Mouse (Mus musculus): ENCODE results near the gene Map3k20. TPM values are rescaled to one million over a fixed set of nuclear protein-coding genes. Genes with fewer than 3 reads are reported as not detected.
A peak's percentile ranks its signal among the peaks of the same experiment; 100 is the strongest.

The Map3k20 gene
- polyA plus RNA-seq, 1 experiment from 2014 or later: 14.0 TPM

GRCm38 (mm10) chr2:72313312-72313711, 27.9 kb downstream of the Map3k20 start:
- H3K27me3 ChIP-seq (ENCODE audit: insufficient read depth, low read length): no peaks in the 10 kb centered on the region
- no peak overlapping the region for H3K4me2 ChIP-seq (replicated peaks; ENCODE audit: low read depth, low read length)
- no peak overlapping the region for H3K4me3 ChIP-seq (ENCODE audit: low read length)
- no peak overlapping the region for H3K9ac ChIP-seq (replicated peaks; ENCODE audit: low read length)
- no peaks in the 10 kb centered on the region for H3K36me3 ChIP-seq (ENCODE audit: insufficient read depth, low read length)
- H3K9me3 ChIP-seq (ENCODE audit: low read length): no peaks in the 10 kb centered on the region
- H3K27ac ChIP-seq (ENCODE audit: low read length): no peak overlapping the region
- WGBS: 70% methylated on average over 11 of the region's 11 CpGs
- ATAC-seq (ENCODE audit: low FRiP score, low TSS enrichment): no peak
- H3K4me1 ChIP-seq (ENCODE audit: insufficient read depth, low read length): peaks cover 13% of the 10 kb centered on the region

DNA sequence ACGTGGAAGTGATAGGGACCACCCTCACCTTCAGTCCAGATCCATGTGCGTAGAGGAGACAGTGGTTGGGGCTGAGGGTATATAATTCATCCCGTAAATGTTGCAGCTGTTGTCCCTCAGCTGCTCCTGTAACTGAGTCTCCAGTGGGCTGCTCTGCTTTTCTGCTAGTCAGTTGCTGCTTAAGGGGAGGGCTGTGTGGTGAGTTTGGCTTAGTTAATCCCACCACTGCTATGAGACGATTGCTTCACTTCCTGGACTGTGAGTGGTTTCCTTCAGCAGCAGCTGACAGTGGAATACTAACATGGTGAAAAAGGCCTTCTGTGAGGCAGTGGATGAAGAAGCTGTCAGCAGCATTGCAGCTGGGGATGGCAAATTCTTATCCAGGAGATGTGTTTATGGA, 33.0 kb downstream of the Map3k20 start:
- Histone ChIP-seq H3K27ac (ENCODE audit: low read length) (peak overlapping the region; percentile 13), H3K27me3 (ENCODE audit: insufficient read depth, low read length) (no peaks in the 10 kb centered on the region), H3K9ac (replicated peaks; ENCODE audit: low read length) (no peak overlapping the region), H3K4me1 (ENCODE audit: insufficient read depth, low read length) (peaks cover 28% of the 10 kb centered on the region), H3K9me3 (ENCODE audit: low read length) (no peaks in the 10 kb centered on the region), H3K36me3 (ENCODE audit: insufficient read depth, low read length) (no peaks in the 10 kb centered on the region), H3K4me2 (replicated peaks; ENCODE audit: low read depth, low read length) (no peak overlapping the region), H3K4me3 (ENCODE audit: low read length) (no peak overlapping the region)
- ATAC-seq (ENCODE audit: low FRiP score, low TSS enrichment): no peak
- 18% methylated on average over 4 of the region's 4 CpGs for WGBS

- WGBS: 62% methylated on average over 7 of the region's 7 CpGs
- ATAC-seq (ENCODE audit: low FRiP score, low TSS enrichment): no peak
- no peaks in the 10 kb centered on the region for H3K9me3 ChIP-seq (ENCODE audit: low read length)
These were observed 33.8 kb downstream of the Map3k20 start for GRCm38 (mm10) chr2:72319028-72319798.

GRCm38 (mm10) chr2:72320661-72321060, 35.2 kb downstream of the Map3k20 start:
- no peak overlapping the region for H3K27ac ChIP-seq (ENCODE audit: low read length)
- no peak for ATAC-seq (ENCODE audit: low FRiP score, low TSS enrichment)
- H3K9me3 ChIP-seq (ENCODE audit: low read length): no peaks in the 10 kb centered on the region
- no peaks in the 10 kb centered on the region for H3K36me3 ChIP-seq (ENCODE audit: insufficient read depth, low read length)
- peaks cover 34% of the 10 kb centered on the region for H3K4me1 ChIP-seq (ENCODE audit: insufficient read depth, low read length)
- H3K27me3 ChIP-seq (ENCODE audit: insufficient read depth, low read length): no peaks in the 10 kb centered on the region
- no peak overlapping the region for H3K4me3 ChIP-seq (ENCODE audit: low read length)
- no peak overlapping the region for H3K9ac ChIP-seq (replicated peaks; ENCODE audit: low read length)
- 38% methylated on average over 2 of the region's 2 CpGs for WGBS
- no peak overlapping the region for H3K4me2 ChIP-seq (replicated peaks; ENCODE audit: low read depth, low read length)

More at GRCm38 (mm10) chr2:72319028-72319798, 33.8 kb downstream of the Map3k20 start:
- no peak overlapping the region for H3K9ac ChIP-seq (replicated peaks; ENCODE audit: low read length)
- H3K27me3 ChIP-seq (ENCODE audit: insufficient read depth, low read length): no peaks in the 10 kb centered on the region
- peaks cover 34% of the 10 kb centered on the region for H3K4me1 ChIP-seq (ENCODE audit: insufficient read depth, low read length)
- peak overlapping the region; percentile 13; the same call in 1 of the 2 replicates for H3K27ac ChIP-seq (ENCODE audit: low read length)
- no peak overlapping the region for H3K4me3 ChIP-seq (ENCODE audit: low read length)
- no peaks in the 10 kb centered on the region for H3K36me3 ChIP-seq (ENCODE audit: insufficient read depth, low read length)
- H3K4me2 ChIP-seq (replicated peaks; ENCODE audit: low read depth, low read length): no peak overlapping the region

- 62% methylated on average over 5 of the region's 5 CpGs for WGBS
- no peaks in the 10 kb centered on the region for H3K36me3 ChIP-seq (ENCODE audit: insufficient read depth, low read length)
- ATAC-seq (ENCODE audit: low FRiP score, low TSS enrichment): no peak
These were observed 36.2 kb downstream of the Map3k20 start for GRCm38 (mm10) chr2:72321591-72321990.

GRCm38 (mm10) chr2:72322681-72323353, 37.4 kb downstream of the Map3k20 start:
- peak; percentile 60; the same call in 1 of the 2 replicates for ATAC-seq (ENCODE audit: low FRiP score, low TSS enrichment)
- Histone ChIP-seq H3K4me3 (ENCODE audit: low read length) (no peak overlapping the region), H3K27me3 (ENCODE audit: insufficient read depth, low read length) (no peaks in the 10 kb centered on the region), H3K27ac (ENCODE audit: low read length) (peak overlapping the region; percentile 52; the same call in 1 of the 2 replicates), H3K4me1 (ENCODE audit: insufficient read depth, low read length) (peaks cover 34% of the 10 kb centered on the region), H3K36me3 (ENCODE audit: insufficient read depth, low read length) (no peaks in the 10 kb centered on the region), H3K4me2 (replicated peaks; ENCODE audit: low read depth, low read length) (0 out of 2 replicates have a peak overlapping the region, but pooled peaks have one; percentile 3), H3K9ac (replicated peaks; ENCODE audit: low read length) (no peak overlapping the region), H3K9me3 (ENCODE audit: low read length) (no peaks in the 10 kb centered on the region)
- WGBS: 42% methylated on average over 11 of the region's 11 CpGs

More at GRCm38 (mm10) chr2:72321591-72321990, 36.2 kb downstream of the Map3k20 start:
- Histone ChIP-seq H3K4me1 (ENCODE audit: insufficient read depth, low read length) (peaks cover 34% of the 10 kb centered on the region), H3K9me3 (ENCODE audit: low read length) (no peaks in the 10 kb centered on the region), H3K27ac (ENCODE audit: low read length) (no peak overlapping the region), H3K9ac (replicated peaks; ENCODE audit: low read length) (no peak overlapping the region), H3K27me3 (ENCODE audit: insufficient read depth, low read length) (no peaks in the 10 kb centered on the region), H3K4me2 (replicated peaks; ENCODE audit: low read depth, low read length) (no peak overlapping the region), H3K4me3 (ENCODE audit: low read length) (no peak overlapping the region)

DNA sequence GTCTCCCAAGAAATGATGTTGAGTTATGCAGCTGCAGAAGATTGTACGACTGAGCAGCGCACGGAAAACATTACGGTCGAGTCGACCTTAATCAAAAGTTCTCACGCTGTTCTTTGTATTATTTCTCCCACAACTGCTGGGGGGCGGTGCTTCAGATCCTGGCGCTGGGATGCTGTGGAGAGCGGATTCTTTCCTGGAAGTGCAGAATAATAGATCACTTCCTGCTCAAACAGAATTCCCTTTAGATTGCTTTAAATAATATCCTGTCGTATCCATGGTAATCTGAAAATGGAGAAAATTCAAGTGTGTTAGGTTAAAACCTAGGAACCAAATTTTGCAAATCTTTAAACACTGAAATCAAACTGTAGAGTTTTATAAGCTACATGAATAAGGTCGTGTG, 39.0 kb downstream of the Map3k20 start:
- WGBS: 71% methylated on average over 12 of the region's 12 CpGs
- Histone ChIP-seq H3K9ac (replicated peaks; ENCODE audit: low read length) (no peak overlapping the region), H3K4me3 (ENCODE audit: low read length) (no peak overlapping the region), H3K4me1 (ENCODE audit: insufficient read depth, low read length) (peaks cover 21% of the 10 kb centered on the region), H3K27me3 (ENCODE audit: insufficient read depth, low read length) (no peaks in the 10 kb centered on the region), H3K9me3 (ENCODE audit: low read length) (no peaks in the 10 kb centered on the region), H3K4me2 (replicated peaks; ENCODE audit: low read depth, low read length) (no peak overlapping the region; the same call in 1 of the 2 replicates), H3K36me3 (ENCODE audit: insufficient read depth, low read length) (no peaks in the 10 kb centered on the region), H3K27ac (ENCODE audit: low read length) (no peak overlapping the region)
- ATAC-seq (ENCODE audit: low FRiP score, low TSS enrichment): no peak

- H3K9ac ChIP-seq (replicated peaks; ENCODE audit: low read length): no peak overlapping the region
- no peak for ATAC-seq (ENCODE audit: low FRiP score, low TSS enrichment)
- H3K4me1 ChIP-seq (ENCODE audit: insufficient read depth, low read length): peaks cover 16% of the 10 kb centered on the region
- H3K4me3 ChIP-seq (ENCODE audit: low read length): no peak overlapping the region
- H3K36me3 ChIP-seq (ENCODE audit: insufficient read depth, low read length): no peaks in the 10 kb centered on the region
- H3K27ac ChIP-seq (ENCODE audit: low read length): no peak overlapping the region
- WGBS: 37% methylated on average over 6 of the region's 6 CpGs
- no peak overlapping the region for H3K4me2 ChIP-seq (replicated peaks; ENCODE audit: low read depth, low read length)
- no peaks in the 10 kb centered on the region for H3K27me3 ChIP-seq (ENCODE audit: insufficient read depth, low read length)
- H3K9me3 ChIP-seq (ENCODE audit: low read length): no peaks in the 10 kb centered on the region
These were observed 41.1 kb downstream of the Map3k20 start for GRCm38 (mm10) chr2:72326491-72326890.

GRCm38 (mm10) chr2:72328435-72328834, 43.0 kb downstream of the Map3k20 start:
- Histone ChIP-seq H3K27me3 (ENCODE audit: insufficient read depth, low read length) (no peaks in the 10 kb centered on the region), H3K4me2 (replicated peaks; ENCODE audit: low read depth, low read length) (no peak overlapping the region), H3K36me3 (ENCODE audit: insufficient read depth, low read length) (no peaks in the 10 kb centered on the region), H3K27ac (ENCODE audit: low read length) (no peak overlapping the region), H3K4me1 (ENCODE audit: insufficient read depth, low read length) (peaks cover 7% of the 10 kb centered on the region), H3K4me3 (ENCODE audit: low read length) (no peak overlapping the region), H3K9ac (replicated peaks; ENCODE audit: low read length) (no peak overlapping the region), H3K9me3 (ENCODE audit: low read length) (no peaks in the 10 kb centered on the region)
- 82% methylated on average over 3 of the region's 3 CpGs for WGBS
- no peak for ATAC-seq (ENCODE audit: low FRiP score, low TSS enrichment)

Data from kidney, embryonic 16.5 days (tissue).